Mouse (Mus musculus): ENCODE measurements around the gene Rassf7. TPM values are rescaled to one million over a fixed set of nuclear protein-coding genes. Genes with fewer than 3 reads are reported as not detected.

Rassf7 gene
- polyA plus RNA-seq, 1 experiment = 25.2 TPM

GRCm38 (mm10) chr7:141172116-141173006 is 43.3 kb upstream of the Rassf7 start, which contains the start of gene Rnh1:
Rnh1 (minus strand) TSS chr7:141172857.
- peak within 1 kb of the TSS; percentile 44 for H3K4me3 ChIP-seq (ENCODE audit: insufficient read depth, poor library complexity, severe bottlenecking)
- H3K79me3 ChIP-seq (ENCODE audit: low read depth) = peaks cover 11% of the 10 kb centered on the region
- H3K27me3 ChIP-seq (ENCODE audit: control insufficient read depth, insufficient read depth, insufficient read length) = no peaks in the 10 kb centered on the region
- TF ChIP-seq MYOG (IDR thresholded peaks at IDR 0.05; ENCODE audit: control insufficient read depth, extremely low read depth, insufficient read length) (no peak), FOSL1 (IDR thresholded peaks at IDR 0.05; ENCODE audit: insufficient read depth, low read length, poor library complexity, severe bottlenecking) (no peak), MYOD1 (IDR thresholded peaks at IDR 0.05; ENCODE audit: control insufficient read depth, insufficient read length, low read depth) (no peak), CEBPB (IDR thresholded peaks at IDR 0.05; ENCODE audit: low read depth) (no peak), MAX (IDR thresholded peaks at IDR 0.05) (peak; percentile 21), CTCF (IDR thresholded peaks at IDR 0.05; ENCODE audit: control insufficient read depth, insufficient read depth, insufficient read length) (no peak), USF1 (IDR thresholded peaks at IDR 0.05; ENCODE audit: low read depth) (peak; percentile 89)
- peak within 1 kb of the TSS; percentile 90 for H3ac ChIP-seq (ENCODE audit: control insufficient read depth, insufficient read length, low read depth)
- H3K36me3 ChIP-seq (ENCODE audit: control insufficient read depth, insufficient read depth) = no peaks in the 10 kb centered on the region
- H3K79me2 ChIP-seq (ENCODE audit: control insufficient read depth, insufficient read depth) = peaks cover 33% of the 10 kb centered on the region

- no peak for TF ChIP-seq CTCF (IDR thresholded peaks at IDR 0.05; ENCODE audit: control insufficient read depth, insufficient read depth, insufficient read length)
- TF ChIP-seq CEBPB (IDR thresholded peaks at IDR 0.05; ENCODE audit: low read depth) = no peak
- no peak for TF ChIP-seq USF1 (IDR thresholded peaks at IDR 0.05; ENCODE audit: low read depth)
- TF ChIP-seq MYOD1 (IDR thresholded peaks at IDR 0.05; ENCODE audit: control insufficient read depth, insufficient read length, low read depth) = no peak
- no peak for TF ChIP-seq MAX (IDR thresholded peaks at IDR 0.05)
- no peak for TF ChIP-seq MYOG (IDR thresholded peaks at IDR 0.05; ENCODE audit: control insufficient read depth, extremely low read depth, insufficient read length)
- no peak for TF ChIP-seq FOSL1 (IDR thresholded peaks at IDR 0.05; ENCODE audit: insufficient read depth, low read length, poor library complexity, severe bottlenecking)
- Histone ChIP-seq H3K79me3 (ENCODE audit: low read depth) (peaks cover 8% of the 10 kb centered on the region), H3K4me3 (ENCODE audit: insufficient read depth, poor library complexity, severe bottlenecking) (peak overlapping the region; percentile 44), H3K36me3 (ENCODE audit: control insufficient read depth, insufficient read depth) (no peaks in the 10 kb centered on the region), H3ac (ENCODE audit: control insufficient read depth, insufficient read length, low read depth) (no peak overlapping the region), H3K79me2 (ENCODE audit: control insufficient read depth, insufficient read depth) (peaks cover 23% of the 10 kb centered on the region), H3K27me3 (ENCODE audit: control insufficient read depth, insufficient read depth, insufficient read length) (no peaks in the 10 kb centered on the region)
Observed at GRCm38 (mm10) chr7:141173323-141173850, 42.3 kb upstream of the Rassf7 start.

GRCm38 (mm10) chr7:141175068-141175467 is 40.6 kb upstream of the Rassf7 start:
- Histone ChIP-seq H3ac (ENCODE audit: control insufficient read depth, insufficient read length, low read depth) (no peak overlapping the region), H3K36me3 (ENCODE audit: control insufficient read depth, insufficient read depth) (no peaks in the 10 kb centered on the region), H3K4me3 (ENCODE audit: insufficient read depth, poor library complexity, severe bottlenecking) (no peak overlapping the region), H3K79me3 (ENCODE audit: low read depth) (peaks cover 6% of the 10 kb centered on the region), H3K27me3 (ENCODE audit: control insufficient read depth, insufficient read depth, insufficient read length) (no peaks in the 10 kb centered on the region), H3K79me2 (ENCODE audit: control insufficient read depth, insufficient read depth) (peaks cover 16% of the 10 kb centered on the region)
- no peak for TF ChIP-seq MAX (IDR thresholded peaks at IDR 0.05)
- no peak for TF ChIP-seq MYOG (IDR thresholded peaks at IDR 0.05; ENCODE audit: control insufficient read depth, extremely low read depth, insufficient read length)
- TF ChIP-seq USF1 (IDR thresholded peaks at IDR 0.05; ENCODE audit: low read depth) = no peak
- TF ChIP-seq MYOD1 (IDR thresholded peaks at IDR 0.05; ENCODE audit: control insufficient read depth, insufficient read length, low read depth) = no peak
- no peak for TF ChIP-seq FOSL1 (IDR thresholded peaks at IDR 0.05; ENCODE audit: insufficient read depth, low read length, poor library complexity, severe bottlenecking)
- TF ChIP-seq CTCF (IDR thresholded peaks at IDR 0.05; ENCODE audit: control insufficient read depth, insufficient read depth, insufficient read length) = no peak
- no peak for TF ChIP-seq CEBPB (IDR thresholded peaks at IDR 0.05; ENCODE audit: low read depth)

GRCm38 (mm10) chr7:141176173-141176572 is 39.5 kb upstream of the Rassf7 start:
- peak; percentile 82 for TF ChIP-seq CTCF (IDR thresholded peaks at IDR 0.05; ENCODE audit: control insufficient read depth, insufficient read depth, insufficient read length)
- TF ChIP-seq MYOD1 (IDR thresholded peaks at IDR 0.05; ENCODE audit: control insufficient read depth, insufficient read length, low read depth) = no peak
- no peak for TF ChIP-seq CEBPB (IDR thresholded peaks at IDR 0.05; ENCODE audit: low read depth)
- no peak for TF ChIP-seq MYOG (IDR thresholded peaks at IDR 0.05; ENCODE audit: control insufficient read depth, extremely low read depth, insufficient read length)
- TF ChIP-seq FOSL1 (IDR thresholded peaks at IDR 0.05; ENCODE audit: insufficient read depth, low read length, poor library complexity, severe bottlenecking) = no peak
- no peak for TF ChIP-seq MAX (IDR thresholded peaks at IDR 0.05)
- no peak for TF ChIP-seq USF1 (IDR thresholded peaks at IDR 0.05; ENCODE audit: low read depth)
- Histone ChIP-seq H3ac (ENCODE audit: control insufficient read depth, insufficient read length, low read depth) (no peak overlapping the region), H3K36me3 (ENCODE audit: control insufficient read depth, insufficient read depth) (no peaks in the 10 kb centered on the region), H3K27me3 (ENCODE audit: control insufficient read depth, insufficient read depth, insufficient read length) (no peaks in the 10 kb centered on the region), H3K79me3 (ENCODE audit: low read depth) (peaks cover 6% of the 10 kb centered on the region), H3K79me2 (ENCODE audit: control insufficient read depth, insufficient read depth) (peaks cover 6% of the 10 kb centered on the region), H3K4me3 (ENCODE audit: insufficient read depth, poor library complexity, severe bottlenecking) (no peak overlapping the region)

DNA sequence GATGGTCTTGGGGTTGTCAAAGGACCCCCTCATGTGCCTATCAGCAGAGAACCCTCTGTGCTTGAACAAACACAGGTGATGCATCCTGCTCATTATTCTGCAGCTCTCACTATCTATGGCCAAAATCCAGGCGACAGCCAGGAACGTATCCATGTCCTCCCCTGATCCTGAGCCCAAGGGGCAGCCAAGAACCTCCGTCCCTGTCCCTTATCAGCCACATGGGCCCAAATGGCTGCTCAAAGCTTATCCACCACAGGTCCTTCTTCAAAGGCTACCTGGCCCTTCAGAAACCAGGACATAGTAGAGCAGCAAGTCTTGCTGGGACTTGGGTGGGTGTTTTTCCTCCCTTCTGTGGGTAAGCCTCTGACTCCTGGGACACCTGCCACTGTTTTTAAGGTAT is 27.5 kb upstream of the Rassf7 start:
- Histone ChIP-seq H3K36me3 (ENCODE audit: control insufficient read depth, insufficient read depth) (peaks cover 14% of the 10 kb centered on the region), H3ac (ENCODE audit: control insufficient read depth, insufficient read length, low read depth) (no peak overlapping the region), H3K79me3 (ENCODE audit: low read depth) (peaks cover 5% of the 10 kb centered on the region), H3K27me3 (ENCODE audit: control insufficient read depth, insufficient read depth, insufficient read length) (no peaks in the 10 kb centered on the region), H3K79me2 (ENCODE audit: control insufficient read depth, insufficient read depth) (peaks cover 16% of the 10 kb centered on the region), H3K4me3 (ENCODE audit: insufficient read depth, poor library complexity, severe bottlenecking) (no peak overlapping the region)
- TF ChIP-seq FOSL1 (IDR thresholded peaks at IDR 0.05; ENCODE audit: insufficient read depth, low read length, poor library complexity, severe bottlenecking) (no peak), CEBPB (IDR thresholded peaks at IDR 0.05; ENCODE audit: low read depth) (no peak), MYOD1 (IDR thresholded peaks at IDR 0.05; ENCODE audit: control insufficient read depth, insufficient read length, low read depth) (no peak), MAX (IDR thresholded peaks at IDR 0.05) (no peak), MYOG (IDR thresholded peaks at IDR 0.05; ENCODE audit: control insufficient read depth, extremely low read depth, insufficient read length) (no peak), CTCF (IDR thresholded peaks at IDR 0.05; ENCODE audit: control insufficient read depth, insufficient read depth, insufficient read length) (no peak), USF1 (IDR thresholded peaks at IDR 0.05; ENCODE audit: low read depth) (no peak)
